Mouse (Mus musculus) spleen, adult 2 months (tissue): ENCODE measurements around the gene Ephb3. TPM values are rescaled to one million over a fixed set of nuclear protein-coding genes. Genes with fewer than 3 reads are reported as not detected.

Experiments used
- DNase-seq, 2 experiments: peaks; one replicate each; pipeline versions ENCODE4 v3.0.0 to v3.0.0-alpha.2; 2012 to 2021; ENCODE audit warnings: low spot score in 2 of 2, low read depth in 1 of 2
- H3K27ac ChIP-seq: fragments of 200-500 bp; 2 replicates; pipeline ENCODE4 v1.5.1; 2012; ENCODE audit warnings: low read length, inconsistent platforms; ENCODE audit not compliant: insufficient read depth
- H3K27me3 ChIP-seq: fragments of 200-500 bp; 2 replicates; pipeline ENCODE4 v1.6.1; 2012; ENCODE audit warnings: mild to moderate bottlenecking, moderate library complexity, low read length, inconsistent platforms; ENCODE audit not compliant: control insufficient read depth, insufficient read depth
- H3K36me3 ChIP-seq: fragments of 200-500 bp; 2 replicates; pipeline ENCODE4 v1.6.1; 2012; ENCODE audit warnings: mild to moderate bottlenecking, low read length, inconsistent platforms; ENCODE audit not compliant: control insufficient read depth, insufficient read depth
- H3K4me1 ChIP-seq: fragments of 200-500 bp; 2 replicates; pipeline ENCODE4 v1.6.1; 2011; ENCODE audit warnings: inconsistent platforms; ENCODE audit not compliant: control insufficient read depth, insufficient read depth, insufficient read length
- H3K4me3 ChIP-seq: fragments of 200-500 bp; 2 replicates; pipeline ENCODE4 v1.5.1; 2011; ENCODE audit warnings: mild to moderate bottlenecking, inconsistent platforms; ENCODE audit not compliant: insufficient read depth, insufficient read length; ENCODE audit errors: extremely low read depth
- CTCF ChIP-seq: fragments of 200-500 bp; IDR thresholded peaks from 2 replicates; pipeline ENCODE4 v1.5.1; 2011; ENCODE audit warnings: mild to moderate bottlenecking, inconsistent platforms; ENCODE audit not compliant: insufficient read depth, insufficient read length, insufficient replicate concordance; ENCODE audit errors: extremely low read depth
- POLR2A ChIP-seq: fragments of 200-500 bp; IDR thresholded peaks from 2 replicates; pipeline ENCODE4 v1.6.1; 2011; ENCODE audit warnings: low read depth, low read length, inconsistent platforms
- WGBS: fragments of 180-500 bp; shearing (Covaris S2); methylation state at CpG from one replicate; pipeline ENCODE4 v1.1.7; 2018; 5-methylcytosine and 5-hydroxymethylcytosine counted together
- polyA plus RNA-seq: library from polyadenylated mRNA; depleted of rRNA; stranded (reverse); fragments of >200 nt; gene quantifications from 2 replicates; pipeline ENCODE4 v1.2.3, GENCODE M21; 2012

The Ephb3 gene
- polyA plus RNA-seq, 1 experiment, result 2.3 TPM

DNA sequence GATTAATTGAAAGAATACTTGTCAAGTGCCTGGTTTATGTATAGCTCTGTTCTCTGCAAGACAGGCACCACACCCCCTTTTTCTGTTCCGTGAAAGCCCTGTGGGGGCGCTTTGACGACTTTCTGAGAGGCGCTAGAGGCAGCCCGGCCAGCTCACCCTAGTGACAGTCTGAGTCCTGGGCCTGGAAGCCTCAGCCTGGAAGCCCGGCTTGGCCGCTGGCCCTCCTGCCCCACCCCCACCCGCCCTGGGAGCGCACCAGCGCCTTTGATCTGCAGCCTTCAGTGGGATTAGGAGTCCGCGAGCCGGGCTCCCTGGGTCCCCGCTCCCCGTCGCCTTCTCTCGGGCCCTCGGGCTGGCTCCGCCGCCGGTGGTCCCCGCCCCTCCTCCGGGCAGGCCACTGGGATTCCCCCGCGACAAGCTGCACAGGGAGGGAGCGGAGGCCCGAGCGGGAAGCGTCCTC is 41.4 kb downstream of the Ephb3 start:
- under 1% methylated on average over 26 of the region's 29 CpGs for WGBS
- Histone ChIP-seq H3K27me3 (peaks cover 21% of the 10 kb centered on the region), H3K4me3 (peak overlapping the region; percentile 37; the same call in 1 of the 2 replicates)

DNA sequence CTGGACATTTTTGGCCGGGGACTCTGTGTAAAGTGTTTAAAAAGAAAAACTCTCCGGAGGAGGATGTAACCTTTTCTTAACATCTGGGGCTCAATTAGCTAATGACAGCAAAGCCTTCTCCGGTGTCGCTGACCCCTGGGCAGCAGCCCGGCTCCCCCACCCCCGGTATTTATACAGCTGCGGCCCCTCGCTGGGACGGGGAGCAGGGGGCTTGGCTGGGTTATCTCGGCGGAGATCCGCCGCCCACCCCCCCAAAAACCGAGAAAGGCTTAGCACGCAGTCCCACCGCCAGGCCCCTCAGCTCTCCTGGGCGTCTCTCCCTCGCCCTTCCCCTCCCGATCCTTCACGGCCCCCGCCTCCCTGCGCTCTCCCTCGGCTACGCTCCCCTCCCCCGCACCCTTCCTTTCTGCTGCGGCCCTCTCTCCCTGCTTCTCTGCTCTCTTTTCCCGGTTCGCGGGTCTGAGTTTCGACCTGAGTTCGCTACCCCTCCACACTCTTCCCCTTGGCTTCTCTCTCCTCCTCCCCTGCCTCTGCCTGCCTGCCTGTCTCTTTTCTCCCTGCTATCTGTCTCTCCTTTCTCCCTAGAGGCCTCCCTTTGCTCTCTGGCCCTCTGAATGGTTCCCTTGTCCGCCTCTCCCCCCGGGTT is 42.0 kb downstream of the Ephb3 start:
- WGBS, result 7% methylated on average over 31 of the region's 33 CpGs
- peak overlapping the region; percentile 37; the same call in 1 of the 2 replicates for H3K4me3 ChIP-seq
- no peak for TF ChIP-seq CTCF
- TF ChIP-seq POLR2A, result no peak
- DNase-seq, result no peak
- H3K4me1 ChIP-seq, result no peaks in the 10 kb centered on the region; the same call in 1 of the 2 replicates
- no peak overlapping the region for H3K27ac ChIP-seq
- H3K36me3 ChIP-seq, result no peaks in the 10 kb centered on the region
- H3K27me3 ChIP-seq, result peaks cover 21% of the 10 kb centered on the region

More for the DNA sequence above, 41.4 kb downstream of the Ephb3 start:
- H3K27ac ChIP-seq, result no peak overlapping the region
- peak; percentile 31; the same call in 1 of the 2 replicates for TF ChIP-seq CTCF
- no peak for TF ChIP-seq POLR2A
- no peaks in the 10 kb centered on the region for H3K36me3 ChIP-seq
- no peaks in the 10 kb centered on the region; the same call in 1 of the 2 replicates for H3K4me1 ChIP-seq
- peak; percentile 8 to 55 for DNase-seq

DNA sequence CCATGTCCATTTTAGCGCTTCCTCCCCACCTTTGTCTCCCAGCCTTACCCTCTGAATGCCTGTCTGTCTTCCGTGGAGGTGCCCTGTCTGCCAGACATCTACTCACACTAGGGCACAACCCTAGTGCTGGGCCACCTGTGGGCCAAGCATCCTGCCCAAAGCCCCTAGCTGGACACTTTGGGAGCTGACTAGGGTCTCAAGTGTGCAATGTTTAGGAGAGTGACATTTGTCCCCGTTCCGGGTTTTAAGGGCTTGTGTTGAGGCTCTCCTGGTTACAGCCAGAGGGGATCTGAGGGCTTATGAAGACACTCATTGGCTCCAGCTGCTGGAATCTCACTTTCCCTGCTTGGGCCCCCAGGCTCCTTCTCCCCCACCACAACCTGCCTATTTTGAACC is 42.5 kb downstream of the Ephb3 start:
- no peak overlapping the region for H3K27ac ChIP-seq
- H3K4me3 ChIP-seq, result no peak overlapping the region
- H3K4me1 ChIP-seq, result no peaks in the 10 kb centered on the region; the same call in 1 of the 2 replicates
- TF ChIP-seq CTCF (no peak), POLR2A (no peak)
- H3K27me3 ChIP-seq, result peaks cover 21% of the 10 kb centered on the region
- no peak for DNase-seq
- no peaks in the 10 kb centered on the region for H3K36me3 ChIP-seq
- 33% methylated on average over 4 of the region's 4 CpGs for WGBS

DNA sequence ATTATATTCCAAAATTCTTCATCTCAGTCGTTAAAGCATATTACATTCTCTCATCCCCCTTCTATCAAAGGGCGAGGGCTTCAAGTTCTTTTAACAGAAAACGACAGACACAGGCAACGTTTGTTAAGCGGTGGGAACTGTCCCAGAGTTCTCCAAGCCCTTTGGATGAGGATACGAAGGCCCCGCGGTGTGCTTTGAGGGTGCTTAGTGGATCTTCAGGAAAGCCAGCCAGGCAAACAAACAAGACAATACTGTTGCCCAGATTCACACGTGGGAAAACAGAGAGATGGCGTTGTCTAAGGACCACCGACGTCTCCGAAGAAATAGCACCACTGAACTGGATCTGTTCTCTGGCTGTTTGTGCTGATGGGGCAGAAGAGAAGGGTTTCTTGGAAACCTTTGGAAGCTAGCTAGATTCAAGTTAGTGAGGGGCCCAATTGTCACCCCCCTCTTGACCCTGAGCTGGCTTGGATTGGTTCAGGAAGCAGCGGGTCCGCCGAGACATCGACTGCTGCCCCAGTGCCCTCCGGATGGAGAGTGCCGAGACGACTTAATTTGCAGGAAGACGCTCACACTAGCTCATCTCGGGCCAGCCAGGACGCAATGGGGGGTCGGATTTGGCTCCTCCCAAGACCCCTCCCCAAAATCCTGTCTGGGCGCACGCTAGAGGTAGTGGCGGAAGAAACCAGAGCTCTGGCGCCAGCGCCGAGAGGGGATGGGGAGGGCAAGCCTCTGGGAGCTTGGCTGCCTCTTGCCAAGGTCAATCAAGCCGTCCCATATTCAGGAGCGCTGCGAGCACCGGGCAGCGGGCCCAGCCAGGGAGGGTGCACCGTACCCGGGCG is 43.5 kb downstream of the Ephb3 start:
- TF ChIP-seq POLR2A, result no peak
- no peak for TF ChIP-seq CTCF
- Histone ChIP-seq H3K4me1 (no peaks in the 10 kb centered on the region; the same call in 1 of the 2 replicates), H3K36me3 (no peaks in the 10 kb centered on the region), H3K27ac (no peak overlapping the region), H3K27me3 (peaks cover 21% of the 10 kb centered on the region), H3K4me3 (no peak overlapping the region; the same call in 1 of the 2 replicates)
- WGBS, result 9% methylated on average over 38 of the region's 38 CpGs
- no peak for DNase-seq

DNA sequence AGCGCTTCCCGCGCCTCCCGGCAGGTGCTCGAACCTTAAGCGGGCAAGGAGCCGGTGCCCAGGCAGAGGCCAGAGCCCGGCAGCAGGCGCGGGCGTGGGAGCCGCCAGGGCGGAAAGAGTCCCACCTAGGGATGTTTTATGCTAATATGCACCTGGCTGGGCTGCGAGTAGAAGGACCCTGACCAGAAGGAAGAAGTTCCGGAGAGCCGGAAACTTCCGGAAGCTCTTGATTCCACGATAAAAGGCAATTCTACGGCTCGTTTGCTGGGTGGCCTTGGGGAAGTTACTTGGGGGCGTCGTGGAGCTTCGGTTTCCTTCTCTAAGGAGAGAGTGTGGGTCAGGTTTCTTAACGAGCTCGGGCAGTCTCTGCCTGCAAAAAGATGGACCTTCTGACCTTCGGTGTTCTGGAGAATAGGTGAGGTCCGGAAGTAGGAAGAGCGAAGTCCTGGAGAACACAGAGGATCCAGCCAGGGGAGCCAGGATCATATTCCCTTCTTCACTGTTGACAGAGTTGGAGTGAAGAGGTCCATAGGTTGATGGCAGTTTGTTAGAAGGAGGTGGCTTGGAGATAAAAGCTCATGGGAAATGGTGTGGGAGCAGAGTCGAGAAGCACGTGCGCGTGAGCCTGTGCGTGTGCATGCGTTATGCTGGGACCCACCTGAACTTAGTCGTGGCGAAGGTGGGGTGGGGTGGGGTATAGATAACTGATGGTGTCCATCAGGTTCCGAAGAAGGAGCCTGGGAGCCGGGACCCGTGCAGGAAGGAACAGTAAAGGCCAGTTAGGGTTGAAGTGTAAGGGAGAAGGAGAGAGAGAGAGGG is 44.4 kb downstream of the Ephb3 start:
- Histone ChIP-seq H3K36me3 (no peaks in the 10 kb centered on the region), H3K4me1 (no peaks in the 10 kb centered on the region; the same call in 1 of the 2 replicates), H3K4me3 (no peak overlapping the region; the same call in 1 of the 2 replicates), H3K27me3 (peaks cover 21% of the 10 kb centered on the region), H3K27ac (no peak overlapping the region)
- 13% methylated on average over 39 of the region's 39 CpGs for WGBS
- TF ChIP-seq CTCF, result no peak
- no peak for TF ChIP-seq POLR2A
- no peak for DNase-seq

DNA sequence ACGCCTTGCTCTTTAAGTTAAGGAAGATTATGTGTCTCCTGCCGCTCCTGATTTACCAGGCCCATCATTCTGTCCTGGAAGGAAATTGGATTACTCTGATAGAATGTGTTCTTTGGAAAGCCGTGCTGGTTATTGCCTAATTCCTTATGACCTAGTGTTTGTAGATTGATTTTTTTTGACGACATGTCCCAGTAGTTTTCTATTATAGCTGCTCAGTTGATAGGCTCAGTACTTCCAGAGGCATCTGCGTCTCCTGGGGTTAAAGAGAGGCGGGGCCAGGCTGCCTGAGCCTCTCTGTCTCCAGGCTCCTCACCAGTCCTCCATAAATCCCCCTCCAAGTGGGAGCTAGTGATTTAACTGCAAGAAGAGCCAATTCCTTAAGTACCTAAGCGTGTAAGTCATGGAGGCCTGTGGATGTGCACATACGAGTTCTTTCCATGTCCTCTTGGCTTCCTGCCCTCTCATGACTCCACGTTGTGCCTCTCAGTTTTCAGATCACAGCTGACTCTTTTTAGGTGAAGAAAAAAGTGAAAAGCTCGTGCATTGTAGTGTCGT is 47.9 kb downstream of the Ephb3 start:
- no peak for DNase-seq
- H3K27me3 ChIP-seq, result peaks cover 9% of the 10 kb centered on the region
- H3K36me3 ChIP-seq, result no peaks in the 10 kb centered on the region
- TF ChIP-seq POLR2A, result no peak
- no peak for TF ChIP-seq CTCF
- no peak overlapping the region for H3K27ac ChIP-seq
- no peak overlapping the region for H3K4me3 ChIP-seq
- no peaks in the 10 kb centered on the region; the same call in 1 of the 2 replicates for H3K4me1 ChIP-seq
- 74% methylated on average over 11 of the region's 11 CpGs for WGBS
